Mouse (Mus musculus) liver, embryonic 14.5 days (tissue): Measurements from ENCODE around the gene Lipe. TPM values are rescaled to one million over a fixed set of nuclear protein-coding genes. Genes with fewer than 3 reads are reported as not detected.

Experiments used
- ATAC-seq: fragments of 200-750 bp; cut with Nextera tagmentation; 2 replicates; pipeline ENCODE4 v1.8.0; 2017; ENCODE audit warnings: moderate number of reproducible peaks, mild to moderate bottlenecking, moderate library complexity; ENCODE audit not compliant: insufficient read depth
- DNase-seq, 3 experiments: peaks; one replicate each; pipeline ENCODE4 v3.0.0-alpha.2; 2012 to 2013; ENCODE audit warnings: low read depth in 3 of 3, low spot score in 3 of 3
- H3K27ac ChIP-seq: fragments of 300-500 bp; sonication (generic); 2 replicates; pipeline ENCODE4 v1.5.1; 2014; ENCODE audit warnings: moderate library complexity, mild to moderate bottlenecking, control low read depth, inconsistent platforms
- H3K27me3 ChIP-seq: fragments of 300-500 bp; sonication (generic); 2 replicates; pipeline ENCODE4 v1.6.1; 2014; ENCODE audit warnings: mild to moderate bottlenecking, low read length, moderate library complexity; ENCODE audit not compliant: control insufficient read depth, insufficient read depth
- H3K36me3 ChIP-seq: fragments of 300-500 bp; sonication (generic); replicated peaks from 2 replicates; pipeline ENCODE4 v1.6.1; 2014; ENCODE audit warnings: low read depth; ENCODE audit not compliant: control insufficient read depth, insufficient read depth
- H3K4me1 ChIP-seq, 2 experiments: fragments of 200-500 bp in 1 of 2; fragments of 300-500 bp in 1 of 2; sonication (generic) in 1 of 2; replicated peaks; 2 replicates each; pipeline ENCODE4 v1.6.1; 2012 to 2014; ENCODE audit warnings: antibody characterized with exemption in 1 of 2, inconsistent platforms in 1 of 2, low read length in 1 of 2; ENCODE audit not compliant: control insufficient read depth in 2 of 2, insufficient read depth in 2 of 2
- H3K4me2 ChIP-seq: fragments of 300-500 bp; sonication (generic); 2 replicates; pipeline ENCODE4 v1.6.1; 2014; ENCODE audit warnings: low read depth, mild to moderate bottlenecking, control low read depth, moderate library complexity
- H3K4me3 ChIP-seq, 2 experiments: fragments of 200-500 bp in 1 of 2; fragments of 300-500 bp in 1 of 2; sonication (generic) in 1 of 2; 2 replicates each; pipeline ENCODE4 v1.5.1; 2012 to 2014; ENCODE audit warnings: low read depth in 2 of 2, low read length in 2 of 2, mild to moderate bottlenecking in 2 of 2, control low read depth in 1 of 2, inconsistent platforms in 1 of 2, moderate library complexity in 1 of 2; ENCODE audit not compliant: insufficient read depth in 1 of 2
- H3K9ac ChIP-seq: fragments of 300-500 bp; sonication (generic); replicated peaks from 2 replicates; pipeline ENCODE4 v1.6.1; 2014; ENCODE audit warnings: mild to moderate bottlenecking, control low read depth, moderate library complexity
- H3K9me3 ChIP-seq: fragments of 300-500 bp; sonication (generic); 2 replicates; pipeline ENCODE4 v1.6.1; 2016; ENCODE audit warnings: low read length, mixed read lengths; ENCODE audit not compliant: control insufficient read depth
- CTCF ChIP-seq: IDR thresholded peaks from 2 replicates; pipeline ENCODE4 v1.5.1; 2016; ENCODE audit warnings: antibody characterized with exemption, low read depth, control low read depth
- EP300 ChIP-seq: IDR thresholded peaks from 2 replicates; pipeline ENCODE4 v1.6.1; 2016; ENCODE audit warnings: antibody characterized with exemption, low read depth
- WGBS: fragments of 180-500 bp; shearing (Covaris S2); extraction: QIAGEN DNeasy Blood & Tissue Kit; methylation state at CpG from one replicate; pipeline ENCODE4 v1.1.7; 2014; ENCODE audit not compliant: insufficient replicate concordance; 5-methylcytosine and 5-hydroxymethylcytosine counted together
- polyA plus RNA-seq, 2 experiments: library from polyadenylated mRNA; depleted of rRNA in 1 of 2; stranded (reverse) in 1 of 2; unstranded in 1 of 2; fragments of >200 nt; fragmentation: Nextera tagmentation in 1 of 2; extraction: Ambion mirVana in 1 of 2; gene quantifications; 2 replicates each; pipeline versions ENCODE4 v1.2.1 to v1.2.3; 2012 to 2014

The Lipe gene
- polyA plus RNA-seq, 2 experiments: 0.72 to 2.3 TPM

DNA sequence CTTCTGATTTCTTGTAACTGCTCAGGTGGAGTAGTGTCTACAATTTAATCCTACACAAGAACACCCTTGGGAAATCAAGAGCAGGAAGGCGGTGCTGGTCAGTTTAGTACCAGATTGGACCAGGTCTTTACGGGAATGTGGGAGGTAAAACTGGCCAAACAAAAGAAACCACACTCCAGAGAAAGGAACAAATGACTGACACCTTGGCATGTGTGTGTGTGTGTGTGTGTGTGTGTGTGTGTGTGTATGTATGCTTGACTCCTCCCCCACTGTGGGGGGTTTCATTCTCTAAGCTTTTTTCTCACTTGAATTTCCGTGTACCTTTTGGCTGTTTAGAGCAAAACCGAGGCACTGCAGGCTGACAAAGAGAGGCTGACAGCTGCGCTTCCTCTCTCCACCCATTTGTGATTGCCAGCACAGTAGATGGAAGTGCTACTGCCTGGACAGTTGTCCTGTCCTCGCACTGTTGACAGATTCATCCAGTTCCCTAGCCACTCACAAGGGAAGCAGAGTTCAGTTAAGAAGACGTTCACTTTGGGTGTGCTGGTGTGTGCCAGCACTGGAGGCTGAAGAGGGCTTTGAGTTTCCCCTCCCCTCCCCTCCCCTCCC lies 14.4 kb upstream of the Lipe start, which contains the start of gene Cxcl17:
Cxcl17 (minus strand) TSS at position 54 of the 609 bp plus-strand sequence.
- DNase-seq: no peak
- H3K4me1 ChIP-seq: no peaks in the 10 kb centered on the region
- TF ChIP-seq EP300 (no peak), CTCF (no peak)
- no peak within 1 kb of the TSS for H3K9ac ChIP-seq
- no peak within 1 kb of the TSS for H3K4me2 ChIP-seq
- H3K4me3 ChIP-seq: no peak within 1 kb of the TSS
- WGBS: 28% methylated on average over 7 of the region's 7 CpGs
- no peaks in the 10 kb centered on the region for H3K27me3 ChIP-seq
- no peaks in the 10 kb centered on the region for H3K36me3 ChIP-seq
- no peaks in the 10 kb centered on the region for H3K9me3 ChIP-seq
- no peak for ATAC-seq
- no peak within 1 kb of the TSS for H3K27ac ChIP-seq

DNA sequence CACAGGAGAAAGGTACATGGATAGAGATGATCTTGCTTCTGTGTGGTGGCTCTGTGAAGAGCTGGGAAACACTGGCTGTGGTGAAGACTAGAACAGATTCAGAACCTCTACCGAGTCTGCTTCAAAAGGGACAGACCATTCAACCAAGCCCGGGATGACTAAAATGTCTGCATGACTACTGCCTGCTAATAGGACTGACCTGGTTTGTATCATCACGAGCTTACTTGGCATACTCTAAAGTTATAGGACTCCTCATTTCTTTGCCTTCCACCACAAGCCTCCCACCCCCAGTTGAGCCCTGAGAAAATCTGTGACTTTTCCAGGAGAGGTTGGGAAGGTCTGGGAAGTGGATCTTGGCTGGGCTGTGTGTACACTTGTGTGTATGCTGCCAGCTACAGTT lies 13.4 kb upstream of the Lipe start:
- no peaks in the 10 kb centered on the region for H3K9me3 ChIP-seq
- WGBS: 40% methylated on average over 3 of the region's 3 CpGs
- H3K4me2 ChIP-seq: no peak overlapping the region
- no peak for ATAC-seq
- H3K4me3 ChIP-seq: no peak overlapping the region
- H3K9ac ChIP-seq: no peak overlapping the region
- no peak for DNase-seq
- no peaks in the 10 kb centered on the region for H3K4me1 ChIP-seq
- TF ChIP-seq CTCF (no peak), EP300 (no peak)
- H3K27me3 ChIP-seq: no peaks in the 10 kb centered on the region
- no peaks in the 10 kb centered on the region for H3K36me3 ChIP-seq
- H3K27ac ChIP-seq: no peak overlapping the region

DNA sequence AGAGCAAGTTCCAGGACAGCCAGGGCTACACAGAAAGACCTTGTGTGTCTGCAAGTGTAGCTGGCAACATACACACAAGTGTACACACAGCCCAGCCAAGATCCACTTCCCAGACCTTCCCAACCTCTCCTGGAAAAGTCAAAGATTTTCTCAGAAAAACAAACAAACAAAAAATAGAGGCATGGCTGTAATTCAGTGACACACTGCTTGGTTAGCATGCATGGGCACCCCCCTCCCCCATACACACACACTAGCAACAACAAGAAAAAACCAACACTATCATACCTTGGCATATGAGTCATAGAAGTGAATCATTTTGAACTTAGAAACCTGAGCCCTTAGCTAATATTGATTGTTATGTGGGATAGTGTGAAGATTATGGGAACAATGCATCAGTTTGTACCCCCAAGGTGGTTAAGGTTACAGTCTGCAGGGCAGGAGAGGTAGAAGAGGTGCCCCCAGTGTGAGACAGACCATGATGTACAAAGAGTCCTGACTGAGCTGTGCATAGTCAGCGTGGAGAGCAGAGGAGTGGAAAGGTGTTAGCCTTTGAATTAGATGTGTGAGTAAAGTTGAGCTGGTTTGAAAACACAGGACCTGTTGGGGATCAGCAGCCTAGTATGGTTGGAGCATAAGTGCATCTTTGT lies 12.6 kb upstream of the Lipe start:
- Histone ChIP-seq H3K27ac (no peak overlapping the region), H3K4me2 (no peak overlapping the region), H3K4me3 (no peak overlapping the region), H3K36me3 (no peaks in the 10 kb centered on the region), H3K27me3 (no peaks in the 10 kb centered on the region), H3K9me3 (no peaks in the 10 kb centered on the region), H3K9ac (no peak overlapping the region), H3K4me1 (no peaks in the 10 kb centered on the region)
- 41% methylated on average over 1 of the region's 1 CpGs for WGBS
- DNase-seq (no peak), ATAC-seq (no peak)
- TF ChIP-seq EP300 (no peak), CTCF (no peak)

DNA sequence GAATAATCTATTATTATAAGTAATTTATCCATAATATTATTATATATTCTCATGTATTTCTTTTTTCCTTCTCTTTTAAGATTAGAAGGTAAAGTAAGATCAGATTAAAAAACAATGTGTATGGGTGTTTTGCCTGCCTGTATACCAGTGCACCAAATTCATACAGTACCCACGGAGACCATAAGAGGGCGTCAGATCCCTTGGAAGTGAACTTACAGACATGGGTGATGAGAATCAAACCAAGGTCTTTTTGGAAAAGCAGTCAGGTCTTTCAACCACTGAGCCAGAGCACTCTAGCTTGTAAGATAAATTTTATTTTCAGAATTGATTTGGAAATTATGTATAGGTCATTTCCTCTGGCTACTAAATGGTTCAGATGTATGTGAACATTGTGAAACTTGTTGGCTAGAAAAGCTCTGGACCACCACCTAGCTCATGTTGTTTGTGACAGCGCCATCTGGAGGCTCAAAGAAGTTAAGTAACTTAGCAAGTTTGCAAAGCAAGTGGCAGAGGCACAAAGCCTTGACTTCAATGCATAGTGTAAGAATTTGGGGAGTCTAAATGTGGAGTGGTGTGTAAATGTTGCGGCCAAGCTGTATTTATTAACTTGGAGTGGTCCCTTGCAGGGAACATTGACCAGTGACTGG lies 10.7 kb upstream of the Lipe start:
- H3K9ac ChIP-seq: no peak overlapping the region
- DNase-seq: peak in 1 of 3 experiments; percentile 30
- no peak for ATAC-seq
- H3K27me3 ChIP-seq: no peaks in the 10 kb centered on the region
- no peak overlapping the region for H3K27ac ChIP-seq
- no peaks in the 10 kb centered on the region for H3K9me3 ChIP-seq
- no peaks in the 10 kb centered on the region for H3K4me1 ChIP-seq
- peak; percentile 50 for TF ChIP-seq CTCF
- TF ChIP-seq EP300: no peak
- no peaks in the 10 kb centered on the region for H3K36me3 ChIP-seq
- 36% methylated on average over 4 of the region's 4 CpGs for WGBS
- no peak overlapping the region for H3K4me3 ChIP-seq
- no peak overlapping the region for H3K4me2 ChIP-seq

DNA sequence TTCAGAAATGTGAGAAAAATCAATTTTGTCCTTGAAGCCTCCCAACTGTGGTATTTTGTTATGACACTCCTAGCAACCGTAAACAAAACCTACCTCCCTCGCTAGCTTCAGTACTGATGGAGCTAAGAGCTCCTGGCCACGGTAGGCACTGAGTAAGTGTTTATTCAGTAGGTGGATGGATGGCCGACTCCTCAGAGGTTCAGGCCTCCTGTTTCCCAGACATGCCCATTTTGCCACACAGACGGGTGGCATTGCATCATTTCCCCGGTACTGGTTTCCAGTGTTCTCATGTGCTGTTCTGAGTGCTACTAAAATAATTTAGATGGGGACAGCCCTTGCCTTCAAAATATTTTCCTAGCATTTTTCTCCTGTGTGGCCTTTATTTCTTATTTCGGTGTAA lies 8.0 kb upstream of the Lipe start:
- TF ChIP-seq CTCF: no peak
- no peak for TF ChIP-seq EP300
- no peak overlapping the region for H3K4me3 ChIP-seq
- no peaks in the 10 kb centered on the region for H3K9me3 ChIP-seq
- H3K27ac ChIP-seq: no peak overlapping the region
- 70% methylated on average over 7 of the region's 7 CpGs for WGBS
- H3K4me2 ChIP-seq: no peak overlapping the region
- H3K9ac ChIP-seq: no peak overlapping the region
- DNase-seq (no peak), ATAC-seq (no peak)
- peaks cover 0 to 7% of the 10 kb centered on the region in 2 experiments; a peak in 3 of 4 replicates for H3K4me1 ChIP-seq
- no peaks in the 10 kb centered on the region for H3K27me3 ChIP-seq
- H3K36me3 ChIP-seq: no peaks in the 10 kb centered on the region
